ENCODE assay signal across 11 mouse cellular contexts in genomic region chr7:83036397-83036796, GRCm38 (mm10).
DNase-seq lines count a peak whose midpoint lies in the region; ATAC-seq and TF ChIP-seq lines count a peak whose summit lies in the region.
"Had no signal": no experiment of that assay in that cellular context is flagged by ENCODE, and none has a peak within 500 bp of the region (broad histone marks: within the 10 kb centered on the region; RNA-seq: fewer than 3 reads in every experiment).

No protein-coding gene starts in this region.

- H3K4me1 ChIP-seq in heart, embryonic 10.5 days, result peaks cover 4% of the 10 kb centered on the region; the same call in 1 of the 2 replicates
- peaks cover 8% of the 10 kb centered on the region; the same call in 1 of the 2 replicates for H3K4me1 ChIP-seq in limb, embryonic 11.5 days (ENCODE audit: control insufficient read depth, insufficient read depth, low read length)
- H3K4me1 ChIP-seq in hindbrain, embryonic 13.5 days (replicated peaks), result peaks cover 13% of the 10 kb centered on the region; the same call in 1 of the 2 replicates

- no peaks in the 10 kb centered on the region for H3K36me3 ChIP-seq in heart, embryonic 10.5 days
- no peaks in the 10 kb centered on the region for H3K36me3 ChIP-seq in limb, embryonic 11.5 days (ENCODE audit: control insufficient read depth, insufficient read depth, low read length)
- no peaks in the 10 kb centered on the region for H3K36me3 ChIP-seq in hindbrain, embryonic 13.5 days

- WGBS in heart, embryonic 10.5 days, result 88% methylated on average over 2 of the region's 2 CpGs
- WGBS in limb, embryonic 11.5 days, result 21% methylated on average over 2 of the region's 2 CpGs
- WGBS in hindbrain, embryonic 13.5 days, result 65% methylated on average over 2 of the region's 2 CpGs

- no peak overlapping the region for H3K27ac ChIP-seq in heart, embryonic 10.5 days
- no peak overlapping the region for H3K27ac ChIP-seq in gastrocnemius, adult 2 months
- no peak overlapping the region for H3K27ac ChIP-seq in limb, embryonic 11.5 days (replicated peaks; ENCODE audit: low read depth, low read length)
- no peak overlapping the region for H3K27ac ChIP-seq in hindbrain, embryonic 13.5 days

- H3K4me3 ChIP-seq in heart, embryonic 10.5 days, result no peak overlapping the region
- H3K4me3 ChIP-seq in gastrocnemius, adult 2 months, result no peak overlapping the region
- H3K4me3 ChIP-seq in limb, embryonic 11.5 days (ENCODE audit: low read depth, low read length), result no peak overlapping the region
- H3K4me3 ChIP-seq in hindbrain, embryonic 13.5 days, result no peak overlapping the region

- H3K9ac ChIP-seq in limb, embryonic 11.5 days (ENCODE audit: low read length), result no peak overlapping the region
- no peak overlapping the region for H3K9ac ChIP-seq in hindbrain, embryonic 13.5 days

- peak; percentile 91 for DNase-seq in heart, adult 11 months
- no peak for DNase-seq in heart, embryonic 10.5 days (ENCODE audit: low spot score)
- peak; percentile 15 for DNase-seq in adipocyte (ENCODE audit: low spot score)
- DNase-seq in gastrocnemius, adult 2 months, result peak; percentile 80
- DNase-seq in limb, embryonic 11.5 days (ENCODE audit: low spot score), result peak; percentile 40
- no peak for DNase-seq in layer of hippocampus, adult 9-11 months
- no peak for DNase-seq in adrenal gland, adult 8-10 months
- DNase-seq: cerebellum, adult 11-12 months; kidney, adult 9 months had no signal

- ATAC-seq in limb, embryonic 11.5 days (ENCODE audit: insufficient number of reproducible peaks, low FRiP score, low TSS enrichment, low read depth), result no peak
- ATAC-seq in hindbrain, embryonic 13.5 days (ENCODE audit: low FRiP score), result no peak
- ATAC-seq: CD4-positive, CD25-positive, alpha-beta regulatory T cell, adult 4 months had no signal

- no peaks in the 10 kb centered on the region for H3K9me3 ChIP-seq in heart, embryonic 10.5 days
- H3K9me3 ChIP-seq in limb, embryonic 11.5 days (ENCODE audit: control insufficient read depth, low read length), result no peaks in the 10 kb centered on the region
- no peaks in the 10 kb centered on the region for H3K9me3 ChIP-seq in hindbrain, embryonic 13.5 days

- intact Hi-C loops in gastrocnemius, adult 2 months (cut with DNase I), result no loop called here

- H3K4me2 ChIP-seq in limb, embryonic 11.5 days (ENCODE audit: low read depth, severe bottlenecking), result no peak overlapping the region
- H3K4me2 ChIP-seq in hindbrain, embryonic 13.5 days, result no peak overlapping the region

- no peak for TF ChIP-seq CTCF in gastrocnemius, adult 2 months (IDR thresholded peaks at IDR 0.05)

- no peaks in the 10 kb centered on the region for H3K27me3 ChIP-seq in heart, embryonic 10.5 days (ENCODE audit: insufficient read depth, poor library complexity, severe bottlenecking)
- no peaks in the 10 kb centered on the region for H3K27me3 ChIP-seq in limb, embryonic 11.5 days (ENCODE audit: control insufficient read depth, insufficient read depth, low read length)
- H3K27me3 ChIP-seq in hindbrain, embryonic 13.5 days, result no peaks in the 10 kb centered on the region

Comparison
In these comparisons a context has a peak if more than half of its experiments do, and no peak if none do; other contexts are left out.
1. DNase-seq: peak in heart, adult 11 months (single experiment), adipocyte (single experiment), gastrocnemius, adult 2 months (single experiment) and limb, embryonic 11.5 days (single experiment); none in heart, embryonic 10.5 days (single experiment), layer of hippocampus, adult 9-11 months (single experiment) and adrenal gland, adult 8-10 months (single experiment).